Mouse (Mus musculus) limb, embryonic 13.5 days (tissue): ENCODE data around the gene Enpp6. TPM values are rescaled to one million over a fixed set of nuclear protein-coding genes. Genes with fewer than 3 reads are reported as not detected.

Source experiments
- ATAC-seq: fragments of 200-750 bp; cut with Nextera tagmentation; 2 replicates; pipeline ENCODE4 v1.8.0; 2017; ENCODE audit warnings: low read depth, moderate number of reproducible peaks, moderate TSS enrichment; ENCODE audit not compliant: low FRiP score
- H3K27ac ChIP-seq: fragments of 300-500 bp; sonication (generic); 2 replicates; pipeline ENCODE4 v1.5.1; 2015; ENCODE audit warnings: inconsistent platforms, mild to moderate bottlenecking, moderate library complexity
- H3K27me3 ChIP-seq: fragments of 300-500 bp; sonication (generic); 2 replicates; pipeline ENCODE4 v1.6.1; 2015; ENCODE audit warnings: mild to moderate bottlenecking, inconsistent platforms
- H3K36me3 ChIP-seq: fragments of 300-500 bp; sonication (generic); 2 replicates; pipeline ENCODE4 v1.6.1; 2015; ENCODE audit warnings: inconsistent platforms, mild to moderate bottlenecking, moderate library complexity
- H3K4me1 ChIP-seq: fragments of 300-500 bp; sonication (generic); 2 replicates; pipeline ENCODE4 v1.6.1; 2015; ENCODE audit warnings: inconsistent platforms
- H3K4me2 ChIP-seq: fragments of 300-500 bp; sonication (generic); replicated peaks from 2 replicates; pipeline ENCODE4 v1.6.1; 2015; ENCODE audit warnings: inconsistent platforms, mild to moderate bottlenecking, moderate library complexity
- H3K4me3 ChIP-seq: fragments of 300-500 bp; sonication (generic); 2 replicates; pipeline ENCODE4 v1.5.1; 2015; ENCODE audit warnings: moderate library complexity, mild to moderate bottlenecking, inconsistent platforms
- H3K9ac ChIP-seq: fragments of 300-500 bp; sonication (generic); 2 replicates; pipeline ENCODE4 v1.6.1; 2015; ENCODE audit warnings: mild to moderate bottlenecking, inconsistent platforms
- H3K9me3 ChIP-seq: fragments of 300-500 bp; sonication (generic); 2 replicates; pipeline ENCODE4 v1.6.1; 2016; ENCODE audit warnings: inconsistent platforms
- WGBS: fragments of 180-500 bp; shearing (Covaris S2); methylation state at CpG from one replicate; pipeline ENCODE4 v1.1.7; 2015; 5-methylcytosine and 5-hydroxymethylcytosine counted together
- polyA plus RNA-seq: library from polyadenylated mRNA; unstranded; fragments of >200 nt; fragmentation: Nextera tagmentation; extraction: Ambion mirVana; gene quantifications from 2 replicates; pipeline ENCODE4 v1.2.1, GENCODE M21; 2015

The Enpp6 gene
- polyA plus RNA-seq, 1 experiment from 2014 or later: 1.6 TPM

GRCm38 (mm10) chr8:47080037-47080436 lies 93.3 kb downstream of the Enpp6 start:
- Histone ChIP-seq H3K4me1 (peaks cover 38% of the 10 kb centered on the region), H3K4me3 (no peak overlapping the region), H3K4me2 (no peak overlapping the region), H3K27ac (no peak overlapping the region), H3K27me3 (no peaks in the 10 kb centered on the region), H3K9me3 (no peaks in the 10 kb centered on the region), H3K36me3 (no peaks in the 10 kb centered on the region), H3K9ac (no peak overlapping the region)
- ATAC-seq: no peak
- 41% methylated on average over 4 of the region's 4 CpGs for WGBS

GRCm38 (mm10) chr8:47082201-47083027 lies 95.7 kb downstream of the Enpp6 start:
- H3K4me2 ChIP-seq: peak overlapping the region; percentile 48
- ATAC-seq: peak; percentile 88
- H3K9me3 ChIP-seq: no peaks in the 10 kb centered on the region
- peaks cover 38% of the 10 kb centered on the region for H3K4me1 ChIP-seq
- H3K27me3 ChIP-seq: no peaks in the 10 kb centered on the region
- 39% methylated on average over 22 of the region's 22 CpGs for WGBS
- H3K27ac ChIP-seq: peak overlapping the region; percentile 15; the same call in 1 of the 2 replicates
- H3K9ac ChIP-seq: no peak overlapping the region
- H3K4me3 ChIP-seq: no peak overlapping the region
- no peaks in the 10 kb centered on the region for H3K36me3 ChIP-seq

- WGBS: 65% methylated on average over 8 of the region's 8 CpGs
These were observed 103.3 kb downstream of the Enpp6 start for GRCm38 (mm10) chr8:47090021-47090420.

GRCm38 (mm10) chr8:47105617-47106016 lies 118.9 kb downstream of the Enpp6 start:
- Histone ChIP-seq H3K4me1 (no peaks in the 10 kb centered on the region), H3K4me3 (no peak overlapping the region), H3K9ac (no peak overlapping the region), H3K27ac (no peak overlapping the region), H3K9me3 (no peaks in the 10 kb centered on the region), H3K4me2 (no peak overlapping the region), H3K36me3 (no peaks in the 10 kb centered on the region), H3K27me3 (no peaks in the 10 kb centered on the region)
- 18% methylated on average over 2 of the region's 2 CpGs for WGBS
- ATAC-seq: no peak

More at GRCm38 (mm10) chr8:47090021-47090420, 103.3 kb downstream of the Enpp6 start:
- Histone ChIP-seq H3K4me1 (no peaks in the 10 kb centered on the region), H3K4me3 (no peak overlapping the region), H3K27ac (no peak overlapping the region), H3K9ac (no peak overlapping the region), H3K36me3 (no peaks in the 10 kb centered on the region), H3K9me3 (no peaks in the 10 kb centered on the region), H3K4me2 (no peak overlapping the region), H3K27me3 (no peaks in the 10 kb centered on the region)
- no peak for ATAC-seq

GRCm38 (mm10) chr8:47114133-47114796 lies 127.6 kb downstream of the Enpp6 start:
- 71% methylated on average over 17 of the region's 17 CpGs for WGBS
- no peak overlapping the region for H3K4me2 ChIP-seq
- H3K4me1 ChIP-seq: no peaks in the 10 kb centered on the region
- no peak overlapping the region for H3K4me3 ChIP-seq
- H3K9ac ChIP-seq: no peak overlapping the region
- H3K9me3 ChIP-seq: peaks cover 9% of the 10 kb centered on the region; the same call in 1 of the 2 replicates
- H3K27me3 ChIP-seq: no peaks in the 10 kb centered on the region
- H3K27ac ChIP-seq: no peak overlapping the region
- no peaks in the 10 kb centered on the region for H3K36me3 ChIP-seq
- no peak for ATAC-seq

GRCm38 (mm10) chr8:47117336-47117735 lies 130.6 kb downstream of the Enpp6 start:
- no peaks in the 10 kb centered on the region for H3K4me1 ChIP-seq
- 47% methylated on average over 4 of the region's 4 CpGs for WGBS
- no peak overlapping the region for H3K4me3 ChIP-seq
- H3K9ac ChIP-seq: no peak overlapping the region
- H3K9me3 ChIP-seq: 0 out of 2 replicates have a peak, but pooled peaks cover 5% of the 10 kb centered on the region
- H3K4me2 ChIP-seq: no peak overlapping the region
- H3K36me3 ChIP-seq: no peaks in the 10 kb centered on the region
- no peak for ATAC-seq
- no peaks in the 10 kb centered on the region for H3K27me3 ChIP-seq
- H3K27ac ChIP-seq: no peak overlapping the region

- Histone ChIP-seq H3K4me3 (no peak overlapping the region), H3K27ac (no peak overlapping the region), H3K9ac (no peak overlapping the region), H3K36me3 (no peaks in the 10 kb centered on the region), H3K4me2 (no peak overlapping the region), H3K9me3 (no peaks in the 10 kb centered on the region), H3K4me1 (no peaks in the 10 kb centered on the region), H3K27me3 (no peaks in the 10 kb centered on the region)
- WGBS: 61% methylated on average over 1 of the region's 1 CpGs
- no peak for ATAC-seq
These were observed 133.2 kb downstream of the Enpp6 start for GRCm38 (mm10) chr8:47119895-47120294.

- 93% methylated on average over 1 of the region's 1 CpGs for WGBS
These were observed 142.2 kb downstream of the Enpp6 start for GRCm38 (mm10) chr8:47128859-47129258.

GRCm38 (mm10) chr8:47133381-47133780 lies 146.7 kb downstream of the Enpp6 start:
- Histone ChIP-seq H3K4me1 (peaks cover 24% of the 10 kb centered on the region), H3K9me3 (no peaks in the 10 kb centered on the region), H3K4me2 (no peak overlapping the region), H3K36me3 (no peaks in the 10 kb centered on the region), H3K9ac (no peak overlapping the region), H3K27ac (no peak overlapping the region), H3K27me3 (no peaks in the 10 kb centered on the region; the same call in 1 of the 2 replicates), H3K4me3 (no peak overlapping the region)
- WGBS: 95% methylated on average over 3 of the region's 3 CpGs
- ATAC-seq: no peak

More at GRCm38 (mm10) chr8:47128859-47129258, 142.2 kb downstream of the Enpp6 start:
- H3K36me3 ChIP-seq: no peaks in the 10 kb centered on the region
- H3K4me3 ChIP-seq: no peak overlapping the region
- H3K9ac ChIP-seq: no peak overlapping the region
- no peak overlapping the region for H3K4me2 ChIP-seq
- H3K27me3 ChIP-seq: no peaks in the 10 kb centered on the region
- no peaks in the 10 kb centered on the region for H3K9me3 ChIP-seq
- H3K4me1 ChIP-seq: no peaks in the 10 kb centered on the region
- no peak for ATAC-seq
- H3K27ac ChIP-seq: no peak overlapping the region

- H3K4me1 ChIP-seq: peaks cover 24% of the 10 kb centered on the region
- 22% methylated on average over 11 of the region's 11 CpGs for WGBS
- no peak overlapping the region for H3K27ac ChIP-seq
- H3K9ac ChIP-seq: no peak overlapping the region
- no peaks in the 10 kb centered on the region for H3K9me3 ChIP-seq
- ATAC-seq: 0 out of 2 replicates have a peak, but pooled peaks have one; percentile 32
- H3K27me3 ChIP-seq: no peaks in the 10 kb centered on the region; the same call in 1 of the 2 replicates
- no peaks in the 10 kb centered on the region for H3K36me3 ChIP-seq
- H3K4me2 ChIP-seq: peak overlapping the region; percentile 58
- H3K4me3 ChIP-seq: 0 out of 2 replicates have a peak overlapping the region, but pooled peaks have one; percentile 27
These were observed 148.0 kb downstream of the Enpp6 start for GRCm38 (mm10) chr8:47134736-47135135.

- H3K27me3 ChIP-seq: no peaks in the 10 kb centered on the region; the same call in 1 of the 2 replicates
- peak overlapping the region; percentile 27 for H3K4me3 ChIP-seq
- no peak overlapping the region for H3K27ac ChIP-seq
- H3K4me2 ChIP-seq: peak overlapping the region; percentile 58
- 7% methylated on average over 9 of the region's 9 CpGs for WGBS
- H3K9ac ChIP-seq: 0 out of 2 replicates have a peak overlapping the region, but pooled peaks have one; percentile 31
- H3K9me3 ChIP-seq: no peaks in the 10 kb centered on the region
- no peaks in the 10 kb centered on the region for H3K36me3 ChIP-seq
- peaks cover 24% of the 10 kb centered on the region for H3K4me1 ChIP-seq
- no peak for ATAC-seq
These were observed 148.9 kb downstream of the Enpp6 start for GRCm38 (mm10) chr8:47135586-47135985.

- H3K9me3 ChIP-seq: no peaks in the 10 kb centered on the region
- peak overlapping the region; percentile 58 for H3K4me2 ChIP-seq
- no peak overlapping the region for H3K27ac ChIP-seq
- no peaks in the 10 kb centered on the region for H3K36me3 ChIP-seq
- no peak for ATAC-seq
- peaks cover 24% of the 10 kb centered on the region for H3K4me1 ChIP-seq
- H3K9ac ChIP-seq: no peak overlapping the region
- peak overlapping the region; percentile 27 for H3K4me3 ChIP-seq
- no peaks in the 10 kb centered on the region; the same call in 1 of the 2 replicates for H3K27me3 ChIP-seq
- 26% methylated on average over 5 of the region's 5 CpGs for WGBS
These were observed 149.4 kb downstream of the Enpp6 start for GRCm38 (mm10) chr8:47136047-47136446.
